Mouse (Mus musculus) forebrain, postnatal 0 days (tissue): ENCODE measurements around the gene Haus5. TPM values are rescaled to one million over a fixed set of nuclear protein-coding genes. Genes with fewer than 3 reads are reported as not detected.

ENCODE experiments used
- ATAC-seq: fragments of 200-750 bp; cut with Nextera tagmentation; 2 replicates; pipeline ENCODE4 v1.8.0; 2017; ENCODE audit warnings: mild to moderate bottlenecking, moderate library complexity
- DNase-seq: peaks from one replicate; pipeline ENCODE4 v3.0.0-alpha.2; 2015
- H3K27ac ChIP-seq: fragments of 300-500 bp; sonication (generic); 2 replicates; pipeline ENCODE4 v1.5.1; 2014; ENCODE audit warnings: low read depth, mild to moderate bottlenecking, antibody characterized with exemption, low read length, moderate library complexity, mixed read lengths
- H3K27me3 ChIP-seq: fragments of 300-500 bp; sonication (generic); 2 replicates; pipeline ENCODE4 v1.6.1; 2014; ENCODE audit warnings: mild to moderate bottlenecking, low read length, mixed read lengths; ENCODE audit not compliant: insufficient read depth
- H3K36me3 ChIP-seq: fragments of 300-500 bp; sonication (generic); 2 replicates; pipeline ENCODE4 v1.6.1; 2014; ENCODE audit warnings: mild to moderate bottlenecking, moderate library complexity; ENCODE audit not compliant: insufficient read depth
- H3K4me1 ChIP-seq: fragments of 300-500 bp; sonication (generic); 2 replicates; pipeline ENCODE4 v1.6.1; 2014; ENCODE audit warnings: antibody characterized with exemption; ENCODE audit not compliant: insufficient read depth
- H3K4me2 ChIP-seq: fragments of 300-500 bp; sonication (generic); 2 replicates; pipeline ENCODE4 v1.6.1; 2014; ENCODE audit warnings: low read depth, mild to moderate bottlenecking, moderate library complexity
- H3K4me3 ChIP-seq: fragments of 300-500 bp; sonication (generic); 2 replicates; pipeline ENCODE4 v1.5.1; 2014; ENCODE audit warnings: low read depth, low read length, mixed read lengths
- H3K9ac ChIP-seq: fragments of 300-500 bp; sonication (generic); 2 replicates; pipeline ENCODE4 v1.6.1; 2014; ENCODE audit warnings: mild to moderate bottlenecking
- H3K9me3 ChIP-seq: fragments of 300-500 bp; sonication (generic); 2 replicates; pipeline ENCODE4 v1.6.1; 2016; ENCODE audit warnings: low read length
- CTCF ChIP-seq: sonication (generic); IDR thresholded peaks from 2 replicates; pipeline ENCODE4 v1.5.1; 2016; ENCODE audit warnings: antibody characterized with exemption, control low read depth, low read depth
- WGBS: fragments of 180-500 bp; shearing (Covaris S2); extraction: QIAGEN DNeasy Blood & Tissue Kit; methylation state at CpG from one replicate; pipeline ENCODE4 v1.1.7; 2014; 5-methylcytosine and 5-hydroxymethylcytosine counted together
- polyA plus RNA-seq: library from polyadenylated mRNA; unstranded; fragments of >200 nt; fragmentation: Nextera tagmentation; extraction: Ambion mirVana; gene quantifications from 2 replicates; pipeline ENCODE4 v1.2.1, GENCODE M21; 2015
- total RNA-seq: library from RNA; depleted of rRNA; stranded (reverse); fragments of >200 nt; gene quantifications from 2 replicates; pipeline ENCODE4 v1.2.3, GENCODE M21; 2014; rRNA removed

Gene Haus5
- total and polyA plus RNA-seq, 2 experiments from 2014 or later = 16.3 to 17.7 TPM

GRCm38 (mm10) chr7:30613529-30614112 is 51.2 kb downstream of the Haus5 start:
- Histone ChIP-seq H3K27ac (no peak overlapping the region), H3K36me3 (peaks cover 24% of the 10 kb centered on the region; the same call in 1 of the 2 replicates), H3K9me3 (no peaks in the 10 kb centered on the region), H3K4me1 (no peaks in the 10 kb centered on the region), H3K4me2 (no peak overlapping the region), H3K4me3 (no peak overlapping the region), H3K27me3 (no peaks in the 10 kb centered on the region), H3K9ac (no peak overlapping the region)
- 21% methylated on average over 14 of the region's 14 CpGs for WGBS
- ATAC-seq (no peak), DNase-seq (peak; percentile 27)
- peak; percentile 64 for TF ChIP-seq CTCF

DNA sequence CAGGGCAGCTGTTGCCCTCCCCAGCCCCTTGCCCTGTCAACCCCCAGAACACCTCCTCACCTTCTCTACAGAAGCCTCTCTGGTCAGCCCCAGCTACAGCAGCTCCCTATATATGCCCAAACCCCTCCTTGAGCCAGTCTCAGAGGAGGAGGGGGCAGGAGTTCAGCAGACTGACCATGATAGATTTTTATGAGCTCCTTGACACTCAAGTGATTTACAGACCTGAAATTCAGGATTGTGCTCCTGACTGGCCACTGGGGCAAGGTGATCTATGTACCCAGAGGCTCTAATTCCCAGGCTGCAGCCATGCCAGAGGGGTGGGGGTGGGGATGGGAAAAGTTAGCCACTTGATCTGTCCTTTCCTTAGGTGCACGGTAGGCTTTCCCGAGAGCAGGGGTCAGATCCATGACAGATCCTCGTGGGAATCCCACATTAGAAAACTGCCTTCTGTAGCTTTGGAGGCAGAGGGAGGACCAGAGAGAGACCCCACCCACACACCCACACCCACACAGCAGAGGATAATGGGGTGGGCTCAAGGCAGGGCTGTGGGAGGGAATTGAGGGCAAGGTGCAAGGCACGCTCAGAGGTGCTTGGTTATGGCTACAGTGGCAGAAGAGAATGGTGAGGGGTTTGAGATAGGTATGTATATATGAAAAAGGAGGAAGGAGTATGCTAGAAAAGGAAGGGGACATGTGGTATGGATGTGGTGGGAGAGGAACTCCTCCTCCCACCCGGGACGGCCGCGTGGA is 52.0 kb downstream of the Haus5 start, which contains the start of gene Upk1a:
Upk1a (minus strand) TSS at position 194 of the 749 bp plus-strand sequence.
- H3K9ac ChIP-seq = no peak within 1 kb of the TSS
- DNase-seq (no peak), ATAC-seq (no peak)
- no peak for TF ChIP-seq CTCF
- H3K4me3 ChIP-seq = no peak within 1 kb of the TSS
- WGBS = 76% methylated on average over 8 of the region's 8 CpGs
- no peak within 1 kb of the TSS for H3K27ac ChIP-seq
- no peaks in the 10 kb centered on the region for H3K4me1 ChIP-seq
- H3K36me3 ChIP-seq = peaks cover 16% of the 10 kb centered on the region; the same call in 1 of the 2 replicates
- no peaks in the 10 kb centered on the region for H3K27me3 ChIP-seq
- no peaks in the 10 kb centered on the region for H3K9me3 ChIP-seq
- H3K4me2 ChIP-seq = no peak within 1 kb of the TSS

DNA sequence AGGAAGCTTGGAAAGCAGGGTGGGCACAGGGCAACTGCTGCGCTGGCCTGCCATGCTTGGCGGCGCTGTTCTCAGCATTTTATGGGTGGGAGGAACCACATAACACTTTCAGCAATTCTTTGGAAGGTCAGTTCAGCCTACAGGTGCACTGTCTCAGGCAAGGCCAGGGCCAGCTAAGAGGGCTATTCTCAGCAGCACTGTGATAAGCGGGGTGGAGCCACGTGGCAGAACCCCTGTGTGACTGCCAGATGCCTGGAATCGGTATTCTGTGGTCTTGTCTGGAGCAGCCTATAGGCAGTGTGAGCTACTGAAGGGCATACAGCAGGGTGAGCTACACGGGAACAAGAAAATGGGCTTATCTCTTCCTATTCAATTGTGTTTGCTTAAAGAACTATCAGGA is 54.8 kb downstream of the Haus5 start:
- Histone ChIP-seq H3K27me3 (no peaks in the 10 kb centered on the region), H3K27ac (no peak overlapping the region), H3K36me3 (no peaks in the 10 kb centered on the region), H3K4me1 (no peaks in the 10 kb centered on the region), H3K9me3 (no peaks in the 10 kb centered on the region), H3K4me2 (no peak overlapping the region), H3K9ac (no peak overlapping the region), H3K4me3 (no peak overlapping the region)
- TF ChIP-seq CTCF = no peak
- DNase-seq (no peak), ATAC-seq (no peak)
- WGBS = 65% methylated on average over 7 of the region's 7 CpGs

GRCm38 (mm10) chr7:30608476-30608875 is 56.3 kb downstream of the Haus5 start:
- DNase-seq (no peak), ATAC-seq (no peak)
- no peak for TF ChIP-seq CTCF
- no peaks in the 10 kb centered on the region for H3K9me3 ChIP-seq
- H3K27ac ChIP-seq = no peak overlapping the region
- WGBS = 50% methylated on average over 16 of the region's 16 CpGs
- no peaks in the 10 kb centered on the region for H3K27me3 ChIP-seq
- no peaks in the 10 kb centered on the region for H3K4me1 ChIP-seq
- no peak overlapping the region for H3K4me3 ChIP-seq
- no peaks in the 10 kb centered on the region for H3K36me3 ChIP-seq
- no peak overlapping the region for H3K9ac ChIP-seq
- H3K4me2 ChIP-seq = no peak overlapping the region

GRCm38 (mm10) chr7:30607706-30608309 is 57.0 kb downstream of the Haus5 start:
- no peaks in the 10 kb centered on the region for H3K9me3 ChIP-seq
- TF ChIP-seq CTCF = peak; percentile 61
- H3K9ac ChIP-seq = no peak overlapping the region
- H3K4me2 ChIP-seq = no peak overlapping the region
- no peak overlapping the region for H3K4me3 ChIP-seq
- no peak for DNase-seq
- WGBS = 29% methylated on average over 8 of the region's 8 CpGs
- ATAC-seq = peak; percentile 42; the same call in 1 of the 2 replicates
- no peaks in the 10 kb centered on the region for H3K4me1 ChIP-seq
- H3K27me3 ChIP-seq = no peaks in the 10 kb centered on the region
- H3K36me3 ChIP-seq = no peaks in the 10 kb centered on the region
- H3K27ac ChIP-seq = no peak overlapping the region

DNA sequence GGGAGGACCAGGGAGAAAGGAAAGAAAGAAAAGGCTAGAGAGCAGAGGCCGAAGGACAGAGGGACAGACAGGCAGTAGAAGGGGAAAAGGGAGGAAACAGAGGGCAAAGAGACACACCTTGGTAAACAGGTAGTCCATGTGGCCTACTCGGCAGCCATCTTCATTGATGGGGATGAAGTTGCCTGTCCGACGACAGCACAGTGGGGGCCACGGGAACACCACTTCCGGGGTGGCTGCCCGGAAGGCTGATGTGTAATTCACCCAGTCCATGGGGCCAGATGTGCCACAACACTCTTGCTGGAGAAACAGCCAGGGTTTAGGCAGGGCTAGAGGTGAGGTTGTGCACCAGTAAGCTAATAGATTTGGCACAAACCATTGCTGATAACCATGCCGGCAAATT is 59.9 kb downstream of the Haus5 start:
- 86% methylated on average over 8 of the region's 8 CpGs for WGBS
- no peak overlapping the region for H3K4me2 ChIP-seq

GRCm38 (mm10) chr7:30604424-30604823 is 60.4 kb downstream of the Haus5 start:
- H3K9me3 ChIP-seq = no peaks in the 10 kb centered on the region
- H3K4me1 ChIP-seq = peaks cover 8% of the 10 kb centered on the region; the same call in 1 of the 2 replicates
- H3K27ac ChIP-seq = no peak overlapping the region
- WGBS = 60% methylated on average over 8 of the region's 8 CpGs
- no peak for TF ChIP-seq CTCF
- H3K36me3 ChIP-seq = no peaks in the 10 kb centered on the region
- H3K4me3 ChIP-seq = no peak overlapping the region
- no peak for ATAC-seq
- no peak overlapping the region for H3K9ac ChIP-seq
- DNase-seq = no peak
- no peak overlapping the region for H3K4me2 ChIP-seq
- no peaks in the 10 kb centered on the region for H3K27me3 ChIP-seq

More for the DNA sequence above, 59.9 kb downstream of the Haus5 start:
- no peak for TF ChIP-seq CTCF
- ATAC-seq = no peak
- H3K9ac ChIP-seq = no peak overlapping the region
- 0 out of 2 replicates have a peak, but pooled peaks cover 4% of the 10 kb centered on the region for H3K4me1 ChIP-seq
- no peak for DNase-seq
- H3K36me3 ChIP-seq = no peaks in the 10 kb centered on the region
- no peak overlapping the region for H3K4me3 ChIP-seq
- no peak overlapping the region for H3K27ac ChIP-seq
- H3K9me3 ChIP-seq = no peaks in the 10 kb centered on the region
- no peaks in the 10 kb centered on the region for H3K27me3 ChIP-seq

Other genes with a start within 250 kb of the Haus5 start
Only the 30 nearest of the 33 such genes appear.
- 705 and 834 TPM in 2 replicates for gene Aplp1, start 219.5 kb downstream of the Haus5 start, total RNA-seq
- 863 and 867 TPM in 2 replicates for gene Aplp1, start 219.5 kb downstream of the Haus5 start, polyA plus RNA-seq
- gene Kirrel2, start 207.3 kb downstream of the Haus5 start, total RNA-seq = 0.46 and 2.1 TPM in 2 replicates
- 0.07 and 0.11 TPM in 2 replicates for gene Kirrel2, start 207.3 kb downstream of the Haus5 start, polyA plus RNA-seq
- 0.08 TPM in 1 of 2 replicates, not detected in the other for gene Nphs1, start 206.7 kb downstream of the Haus5 start, total RNA-seq
- gene Nphs1, start 206.7 kb downstream of the Haus5 start, polyA plus RNA-seq = 0.06 and 0.09 TPM in 2 replicates
- gene Prodh2, start 171.4 kb downstream of the Haus5 start, total RNA-seq = not detected in 2 replicates
- not detected in 2 replicates for gene Prodh2, start 171.4 kb downstream of the Haus5 start, polyA plus RNA-seq
- gene Arhgap33, start 129.9 kb downstream of the Haus5 start, total RNA-seq = 52.4 and 58.5 TPM in 2 replicates
- 128 and 145 TPM in 2 replicates for gene Arhgap33, start 129.9 kb downstream of the Haus5 start, polyA plus RNA-seq
- 2.9 and 4.1 TPM in 2 replicates for gene Hspb6, start 112.8 kb downstream of the Haus5 start, total RNA-seq
- 12.7 and 14.0 TPM in 2 replicates for gene Hspb6, start 112.8 kb downstream of the Haus5 start, polyA plus RNA-seq
- 9.0 and 14.8 TPM in 2 replicates for gene Proser3, start 112.7 kb downstream of the Haus5 start, total RNA-seq
- 2.2 and 3.8 TPM in 2 replicates for gene Proser3, start 112.7 kb downstream of the Haus5 start, polyA plus RNA-seq
- gene Lin37, start 105.2 kb downstream of the Haus5 start, total RNA-seq = 16.0 and 19.2 TPM in 2 replicates
- 49.5 and 53.0 TPM in 2 replicates for gene Lin37, start 105.2 kb downstream of the Haus5 start, polyA plus RNA-seq
- gene U2af1l4, start 101.7 kb downstream of the Haus5 start, total RNA-seq = 48.8 and 74.3 TPM in 2 replicates
- gene U2af1l4, start 101.7 kb downstream of the Haus5 start, polyA plus RNA-seq = 117 and 129 TPM in 2 replicates
- gene Gm49396, start 101.7 kb downstream of the Haus5 start, total RNA-seq = 5.5 and 9.9 TPM in 2 replicates
- gene Gm49396, start 101.7 kb downstream of the Haus5 start, polyA plus RNA-seq = 3.4 and 5.3 TPM in 2 replicates
- gene Psenen, start 101.4 kb downstream of the Haus5 start, total RNA-seq = 70.9 and 90.7 TPM in 2 replicates
- gene Psenen, start 101.4 kb downstream of the Haus5 start, polyA plus RNA-seq = 141 and 161 TPM in 2 replicates
- gene Igflr1, start 99.6 kb downstream of the Haus5 start, total RNA-seq = 1.2 TPM in 1 of 2 replicates, not detected in the other
- gene Igflr1, start 99.6 kb downstream of the Haus5 start, polyA plus RNA-seq = 2.3 and 3.2 TPM in 2 replicates
- gene Kmt2b, start 76.3 kb downstream of the Haus5 start, total RNA-seq = 31.2 and 31.5 TPM in 2 replicates
- gene Kmt2b, start 76.3 kb downstream of the Haus5 start, polyA plus RNA-seq = 3.8 and 5.2 TPM in 2 replicates
- not detected in 2 replicates for gene Zbtb32, start 66.1 kb downstream of the Haus5 start, total RNA-seq
- gene Zbtb32, start 66.1 kb downstream of the Haus5 start, polyA plus RNA-seq = 0.08 and 0.17 TPM in 2 replicates
- 0.29 and 0.38 TPM in 2 replicates for gene Upk1a, start 52.1 kb downstream of the Haus5 start, total RNA-seq
- 0.42 and 0.62 TPM in 2 replicates for gene Upk1a, start 52.1 kb downstream of the Haus5 start, polyA plus RNA-seq
- 292 and 602 TPM in 2 replicates for gene Cox6b1, start 38.8 kb downstream of the Haus5 start, total RNA-seq
- gene Cox6b1, start 38.8 kb downstream of the Haus5 start, polyA plus RNA-seq = 1,225 and 1,355 TPM in 2 replicates
- not detected in 2 replicates for gene Etv2, start 29.1 kb downstream of the Haus5 start, total RNA-seq
- not detected in 2 replicates for gene Etv2, start 29.1 kb downstream of the Haus5 start, polyA plus RNA-seq
- gene Rbm42, start 14.7 kb downstream of the Haus5 start, total RNA-seq = 150 and 156 TPM in 2 replicates
- gene Rbm42, start 14.7 kb downstream of the Haus5 start, polyA plus RNA-seq = 148 and 160 TPM in 2 replicates
- gene Pmis2, start 6.6 kb upstream of the Haus5 start, total RNA-seq = not detected in 2 replicates
- not detected in 2 replicates for gene Pmis2, start 6.6 kb upstream of the Haus5 start, polyA plus RNA-seq
- gene 2200002J24Rik, start 33.9 kb upstream of the Haus5 start, total RNA-seq = not detected in 2 replicates
- not detected in 2 replicates for gene 2200002J24Rik, start 33.9 kb upstream of the Haus5 start, polyA plus RNA-seq
- 1.2 and 2.0 TPM in 2 replicates for gene Atp4a, start 47.2 kb upstream of the Haus5 start, total RNA-seq
- 2.8 and 4.7 TPM in 2 replicates for gene Atp4a, start 47.2 kb upstream of the Haus5 start, polyA plus RNA-seq
- 173 TPM in 2 replicates for gene Tmem147, start 64.5 kb upstream of the Haus5 start, total RNA-seq
- gene Tmem147, start 64.5 kb upstream of the Haus5 start, polyA plus RNA-seq = 290 and 328 TPM in 2 replicates
- not detected in 2 replicates for gene Gapdhs, start 78.7 kb upstream of the Haus5 start, total RNA-seq
- 0.15 and 0.65 TPM in 2 replicates for gene Gapdhs, start 78.7 kb upstream of the Haus5 start, polyA plus RNA-seq
- gene Sbsn, start 86.5 kb upstream of the Haus5 start, total RNA-seq = 2.8 and 4.6 TPM in 2 replicates
- gene Sbsn, start 86.5 kb upstream of the Haus5 start, polyA plus RNA-seq = 2.3 and 3.5 TPM in 2 replicates
- gene Dmkn, start 98.8 kb upstream of the Haus5 start, total RNA-seq = 2.2 and 5.2 TPM in 2 replicates
- gene Dmkn, start 98.8 kb upstream of the Haus5 start, polyA plus RNA-seq = 7.2 and 7.4 TPM in 2 replicates
- gene Krtdap, start 122.9 kb upstream of the Haus5 start, total RNA-seq = not detected in 2 replicates
- 1.4 and 1.5 TPM in 2 replicates for gene Krtdap, start 122.9 kb upstream of the Haus5 start, polyA plus RNA-seq
- gene Ffar2, start 158.8 kb upstream of the Haus5 start, total RNA-seq = not detected in 2 replicates
- 0.07 TPM in 1 of 2 replicates, not detected in the other for gene Ffar2, start 158.8 kb upstream of the Haus5 start, polyA plus RNA-seq
- gene Ffar3, start 191.2 kb upstream of the Haus5 start, total RNA-seq = not detected in 2 replicates
- 0.09 TPM in 1 of 2 replicates, not detected in the other for gene Ffar3, start 191.2 kb upstream of the Haus5 start, polyA plus RNA-seq
- gene Ffar1, start 196.6 kb upstream of the Haus5 start, total RNA-seq = 0.08 TPM in 1 of 2 replicates, not detected in the other
- gene Ffar1, start 196.6 kb upstream of the Haus5 start, polyA plus RNA-seq = not detected in 2 replicates
- gene Cd22, start 215.3 kb upstream of the Haus5 start, total RNA-seq = not detected in 2 replicates
- 0.10 TPM in 1 of 2 replicates, not detected in the other for gene Cd22, start 215.3 kb upstream of the Haus5 start, polyA plus RNA-seq